Mouse (Mus musculus): ENCODE measurements around the gene Rnf225.

Rnf225 gene

GRCm38 (mm10) chr7:12980291-12980690 is 53.1 kb downstream of the Rnf225 start:
- DNase-seq (ENCODE audit: low read depth, low spot score) = no peak

Measured in CD4-positive helper T cell, adult 2 months (primary cell).